ENCODE assay signal across 14 mouse cellular contexts in genomic region chr9:33887279-33887678, GRCm38 (mm10).
DNase-seq lines count a peak whose midpoint lies in the region; ATAC-seq and TF ChIP-seq lines count a peak whose summit lies in the region.
"Had no signal": no experiment of that assay in that cellular context is flagged by ENCODE, and none has a peak within 500 bp of the region (broad histone marks: within the 10 kb centered on the region; RNA-seq: fewer than 3 reads in every experiment).

No protein-coding gene starts in this region.

- no peaks in the 10 kb centered on the region for H3K9me3 ChIP-seq in heart, embryonic 12.5 days (replicated peaks)
- H3K9me3 ChIP-seq in neural tube, embryonic 12.5 days, result no peaks in the 10 kb centered on the region
- H3K9me3 ChIP-seq in lung, embryonic 14.5 days (ENCODE audit: low read depth, low read length), result no peaks in the 10 kb centered on the region
- H3K9me3 ChIP-seq: limb, embryonic 13.5 days had no signal

- TF ChIP-seq CTCF in lung, embryonic 14.5 days (IDR thresholded peaks at IDR 0.05; ENCODE audit: low read depth), result no peak

- H3K27me3 ChIP-seq in heart, embryonic 12.5 days (replicated peaks), result no peaks in the 10 kb centered on the region
- H3K27me3 ChIP-seq in neural tube, embryonic 12.5 days (replicated peaks), result no peaks in the 10 kb centered on the region
- H3K27me3 ChIP-seq in lung, embryonic 14.5 days (ENCODE audit: insufficient read depth, low read length), result no peaks in the 10 kb centered on the region
- H3K27me3 ChIP-seq: limb, embryonic 13.5 days had no signal

- H3K9ac ChIP-seq in heart, embryonic 12.5 days, result no peak overlapping the region
- H3K9ac ChIP-seq in neural tube, embryonic 12.5 days, result no peak overlapping the region
- no peak overlapping the region for H3K9ac ChIP-seq in lung, embryonic 14.5 days
- H3K9ac ChIP-seq: limb, embryonic 13.5 days had no signal

- no peaks in the 10 kb centered on the region for H3K36me3 ChIP-seq in heart, embryonic 12.5 days
- no peaks in the 10 kb centered on the region for H3K36me3 ChIP-seq in neural tube, embryonic 12.5 days
- H3K36me3 ChIP-seq in lung, embryonic 14.5 days (ENCODE audit: insufficient read depth), result no peaks in the 10 kb centered on the region
- H3K36me3 ChIP-seq: limb, embryonic 13.5 days had no signal

- no peaks in the 10 kb centered on the region; the same call in 1 of the 2 replicates for H3K4me1 ChIP-seq in heart, embryonic 12.5 days (replicated peaks)
- no peaks in the 10 kb centered on the region for H3K4me1 ChIP-seq in neural tube, embryonic 12.5 days
- no peaks in the 10 kb centered on the region for H3K4me1 ChIP-seq in lung, embryonic 14.5 days (ENCODE audit: insufficient read depth)

- H3K27ac ChIP-seq in heart, embryonic 12.5 days (ENCODE audit: poor library complexity, severe bottlenecking), result no peak overlapping the region
- no peak overlapping the region for H3K27ac ChIP-seq in neural tube, embryonic 12.5 days
- H3K27ac ChIP-seq in lung, embryonic 14.5 days (ENCODE audit: low read depth), result no peak overlapping the region
- H3K27ac ChIP-seq: heart, adult 2 months; limb, embryonic 13.5 days had no signal

- 68% methylated on average over 2 of the region's 2 CpGs for WGBS in heart, embryonic 12.5 days
- WGBS in neural tube, embryonic 12.5 days, result 38% methylated on average over 2 of the region's 2 CpGs
- 50% methylated on average over 2 of the region's 2 CpGs for WGBS in lung, embryonic 14.5 days

- peak; percentile 85 for DNase-seq in heart, adult 11 months
- DNase-seq in neural tube, embryonic 10.5 days (ENCODE audit: extremely low spot score, low spot score), result no peak
- peak; percentile 5 for DNase-seq in lung, embryonic 14.5 days
- no peak for DNase-seq in adrenal gland, adult 2 months
- DNase-seq in T-cell, adult 2 months (ENCODE audit: low spot score), result no peak
- DNase-seq: adrenal gland, postnatal 14 days; heart, adult 2 months; heart, postnatal 36 days had no signal

- ATAC-seq in heart, embryonic 12.5 days (ENCODE audit: insufficient number of reproducible peaks, low FRiP score), result no peak
- peak; percentile 66 for ATAC-seq in neural tube, embryonic 12.5 days (ENCODE audit: low FRiP score, low read depth)
- ATAC-seq in lung, embryonic 14.5 days (ENCODE audit: insufficient read depth), result no peak
- ATAC-seq in megakaryocyte, adult 5-6 weeks (ENCODE audit: poor library complexity, severe bottlenecking), result no peak
- ATAC-seq: intestine, postnatal 0 days had no signal

- no peak overlapping the region for H3K4me2 ChIP-seq in heart, embryonic 12.5 days
- no peak overlapping the region for H3K4me2 ChIP-seq in neural tube, embryonic 12.5 days (replicated peaks)
- no peak overlapping the region for H3K4me2 ChIP-seq in lung, embryonic 14.5 days
- H3K4me2 ChIP-seq: limb, embryonic 13.5 days had no signal

- no peak overlapping the region for H3K4me3 ChIP-seq in heart, embryonic 12.5 days
- no peak overlapping the region for H3K4me3 ChIP-seq in neural tube, embryonic 12.5 days
- H3K4me3 ChIP-seq in lung, embryonic 14.5 days (ENCODE audit: low read depth, low read length), result no peak overlapping the region
- H3K4me3 ChIP-seq: erythroblast, embryonic 14.5 days; heart, adult 2 months; limb, embryonic 13.5 days had no signal

Comparison
In these comparisons a context has a peak if more than half of its experiments do, and no peak if none do; other contexts are left out.
1. DNase-seq: peak in heart, adult 11 months (single experiment) and lung, embryonic 14.5 days (single experiment); none in neural tube, embryonic 10.5 days (single experiment), adrenal gland, adult 2 months (single experiment) and T-cell, adult 2 months (single experiment).